Mouse (Mus musculus) mouse trophoblast stem cell (cell line): Measurements from ENCODE around the gene Stard10.

ENCODE experiments used
- in situ Hi-C, 2 experiments: fragments of 300-500 bp; cut with MseI, MboI; formaldehyde crosslinking; loops; 2 replicates in 1 of 2; 3 replicates in 1 of 2; pipeline ENCODE4 v1.15.1; 2025

Stard10 gene

DNA sequence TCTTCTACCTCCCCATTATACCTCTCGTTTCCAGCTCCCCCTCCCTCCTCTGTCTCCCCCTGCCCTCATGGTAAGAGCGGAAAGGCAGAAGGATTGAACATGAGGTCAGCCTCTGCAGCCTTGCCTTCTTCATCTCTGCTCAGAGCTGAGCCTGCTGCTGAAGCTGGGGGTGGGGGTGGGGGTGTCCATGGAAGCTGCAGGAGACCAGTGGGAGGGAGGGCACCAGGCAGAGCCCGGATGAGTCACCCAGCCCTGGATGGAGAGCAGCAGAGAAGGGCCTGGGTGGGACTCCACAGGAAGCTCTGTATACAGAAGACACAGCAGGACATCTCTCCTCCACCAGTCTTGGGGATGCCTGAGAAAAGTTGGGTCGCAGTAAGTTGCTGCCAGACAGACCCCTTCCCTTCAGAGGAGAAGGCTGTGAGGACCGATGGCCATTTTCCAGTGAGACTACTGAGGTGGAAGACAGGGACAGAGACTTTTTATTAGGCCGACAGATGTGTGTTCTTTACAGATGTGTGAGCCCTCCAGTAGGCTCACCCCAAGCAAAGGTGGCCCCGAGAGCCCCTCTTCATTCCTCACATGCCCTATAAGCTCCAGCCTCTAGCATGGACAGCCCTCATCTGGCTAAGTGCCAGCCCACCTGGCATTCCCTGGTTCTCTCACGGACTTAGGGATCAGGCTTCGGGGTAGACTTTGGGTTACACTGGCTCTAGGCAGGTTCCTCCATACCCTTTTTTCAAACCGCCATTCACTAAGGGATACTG, 13.4 kb downstream of the Stard10 start:
- in situ Hi-C loops: no loop called here

DNA sequence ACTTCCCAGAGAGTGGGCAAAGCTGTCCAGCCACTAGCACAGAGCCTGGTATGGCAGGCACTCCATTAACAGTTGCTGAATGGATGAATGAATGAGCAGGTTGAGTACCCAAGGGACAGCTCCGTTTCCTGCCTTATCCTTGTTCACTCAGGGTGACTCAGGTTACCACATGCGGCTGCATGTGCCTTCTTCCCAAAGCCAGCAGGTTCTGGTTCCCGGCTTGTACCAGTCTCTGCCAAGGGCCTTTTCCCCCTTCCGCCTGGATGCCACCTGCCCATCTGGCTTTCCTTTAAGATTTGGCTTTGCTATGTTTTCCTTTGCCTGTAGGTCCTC, 13.9 kb downstream of the Stard10 start:
- in situ Hi-C loops: no loop called here

- in situ Hi-C loops: no loop called here
Observed at GRCm38 (mm10) chr7:101332045-101332831, 15.4 kb downstream of the Stard10 start.

GRCm38 (mm10) chr7:101335228-101335627, 18.3 kb downstream of the Stard10 start:
- in situ Hi-C loops: no loop called here

DNA sequence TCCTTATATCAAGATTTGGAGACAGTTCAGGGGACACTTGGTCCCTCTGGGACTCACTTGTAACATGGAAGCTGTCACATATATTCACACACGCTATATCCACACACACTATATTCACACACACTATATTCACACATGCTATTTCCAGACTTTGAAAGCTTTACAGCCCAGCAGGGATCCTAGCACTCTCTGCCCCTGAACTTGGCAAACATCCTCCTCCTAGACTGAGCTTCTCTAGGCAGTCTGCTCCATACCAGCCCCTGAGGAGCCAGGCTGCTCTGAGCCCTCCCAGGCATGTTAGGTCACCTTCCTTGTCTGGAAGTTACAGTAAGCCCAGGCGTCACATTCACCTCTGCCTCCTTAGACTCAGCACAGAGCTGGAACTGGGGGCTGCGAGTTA, 19.8 kb downstream of the Stard10 start:
- in situ Hi-C loops: no loop called here

GRCm38 (mm10) chr7:101337401-101337800, 20.5 kb downstream of the Stard10 start:
- in situ Hi-C loops: no loop called here

- in situ Hi-C loops: no loop called here
Observed at GRCm38 (mm10) chr7:101341405-101341804, 24.5 kb downstream of the Stard10 start.

GRCm38 (mm10) chr7:101343135-101343534, 26.2 kb downstream of the Stard10 start:
- in situ Hi-C loops: no loop called here

DNA sequence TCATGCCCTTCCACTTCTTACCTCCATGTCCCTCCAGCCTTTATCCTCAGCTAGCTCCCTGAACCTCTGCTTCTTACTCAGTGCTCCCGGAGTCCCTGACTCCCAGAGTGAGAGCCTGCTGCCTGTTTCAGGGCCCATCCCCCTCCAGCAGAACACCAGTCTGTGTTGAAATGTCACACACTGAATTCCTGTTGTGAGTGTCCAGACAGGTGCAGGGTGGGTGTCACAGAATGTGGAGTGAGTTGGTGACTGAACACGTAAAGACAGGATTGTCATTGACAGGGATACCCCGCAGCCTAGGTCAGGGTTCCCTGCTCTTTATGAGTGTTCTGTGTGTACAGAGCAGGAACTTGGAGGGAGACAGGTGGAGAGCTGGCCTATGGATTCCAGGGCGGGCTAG, 28.0 kb downstream of the Stard10 start:
- in situ Hi-C loops: no loop called here

DNA sequence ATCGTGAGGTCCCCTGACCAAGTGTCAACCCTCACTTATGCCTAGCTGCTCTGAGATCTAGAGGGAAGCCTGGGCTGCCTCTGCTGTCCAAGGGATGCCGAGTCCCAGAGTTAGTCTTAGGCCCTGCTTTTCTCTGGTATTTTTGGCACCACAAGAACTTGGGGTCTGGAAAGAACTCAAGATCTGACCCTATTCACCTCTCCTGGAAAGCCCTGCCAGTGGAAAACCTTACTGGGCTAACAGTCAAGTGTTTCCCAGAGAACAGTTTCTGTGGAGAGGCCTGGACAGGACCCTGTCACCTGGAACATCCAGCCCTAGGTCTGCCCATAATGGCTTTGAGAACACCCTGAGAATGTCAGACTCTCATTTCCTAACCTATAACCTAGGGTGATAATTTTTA, 30.1 kb downstream of the Stard10 start:
- in situ Hi-C loops: no loop called here

GRCm38 (mm10) chr7:101347767-101348270, 30.9 kb downstream of the Stard10 start, which contains the start of gene Arap1:
TSS of gene Arap1 (plus strand) at chr7:101348067.
- in situ Hi-C loops: no loop called here

DNA sequence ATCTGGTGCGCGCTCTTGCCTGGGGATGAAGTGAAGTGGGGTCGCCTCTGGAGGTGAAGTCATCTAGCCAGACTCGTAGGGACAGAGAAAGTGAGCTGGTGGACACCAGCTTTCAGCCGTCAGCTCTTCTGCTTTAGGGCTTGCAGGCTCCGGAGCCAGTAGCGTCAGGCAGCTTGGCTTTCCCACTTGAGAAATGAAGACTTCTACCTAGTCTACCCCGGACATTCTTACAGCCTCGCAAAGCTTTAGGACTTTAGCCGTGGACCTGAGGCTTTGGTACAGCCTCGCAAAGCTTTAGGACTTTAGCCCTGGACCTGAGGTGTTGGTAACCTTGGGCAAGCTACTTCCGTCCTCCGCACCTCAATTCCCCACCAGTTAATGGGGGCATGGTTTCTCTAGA, 31.4 kb downstream of the Stard10 start:
- in situ Hi-C loops: no loop called here

GRCm38 (mm10) chr7:101349861-101350260, 33.0 kb downstream of the Stard10 start:
- in situ Hi-C loops: no loop called here

DNA sequence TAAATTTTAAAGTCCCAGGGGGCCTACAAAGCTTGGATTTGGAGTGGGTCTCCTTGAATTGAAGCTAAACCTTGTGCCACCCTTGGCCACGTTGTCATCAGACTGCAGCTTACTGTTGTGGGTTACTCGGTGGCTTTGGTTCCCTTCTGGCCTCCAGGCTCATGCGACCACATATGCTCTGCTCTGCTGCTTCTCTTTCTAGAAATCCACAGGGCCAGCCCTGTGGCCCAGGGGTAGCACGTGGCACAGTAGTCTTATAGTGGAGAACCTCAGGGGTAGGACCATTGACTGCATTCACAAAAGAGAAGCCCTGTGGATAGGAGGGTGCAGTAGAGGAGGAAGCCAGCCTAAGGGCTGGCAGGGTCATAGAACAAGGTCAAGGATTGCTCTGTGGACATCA, 35.5 kb downstream of the Stard10 start:
- in situ Hi-C loops: no loop called here

DNA sequence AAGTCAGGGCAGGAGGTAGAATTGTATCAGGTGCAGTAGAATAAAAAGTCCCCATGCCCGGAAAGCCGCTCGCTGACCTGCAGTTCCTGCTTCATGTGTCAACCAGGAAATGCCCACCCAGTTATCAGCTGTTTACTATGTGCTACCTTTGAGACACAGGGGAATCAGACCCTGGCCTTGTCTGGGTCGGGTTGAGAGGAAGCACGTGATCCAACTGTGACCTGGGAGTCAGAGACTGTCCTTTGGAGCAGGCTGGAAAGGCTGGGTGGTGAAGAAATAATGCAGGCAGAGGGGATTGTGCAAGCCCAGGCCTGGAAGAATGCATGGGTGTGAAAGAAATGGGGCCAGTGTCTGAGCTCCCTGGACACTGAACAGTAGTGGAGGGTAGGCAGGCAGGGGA, 37.5 kb downstream of the Stard10 start:
- in situ Hi-C loops: no loop called here

DNA sequence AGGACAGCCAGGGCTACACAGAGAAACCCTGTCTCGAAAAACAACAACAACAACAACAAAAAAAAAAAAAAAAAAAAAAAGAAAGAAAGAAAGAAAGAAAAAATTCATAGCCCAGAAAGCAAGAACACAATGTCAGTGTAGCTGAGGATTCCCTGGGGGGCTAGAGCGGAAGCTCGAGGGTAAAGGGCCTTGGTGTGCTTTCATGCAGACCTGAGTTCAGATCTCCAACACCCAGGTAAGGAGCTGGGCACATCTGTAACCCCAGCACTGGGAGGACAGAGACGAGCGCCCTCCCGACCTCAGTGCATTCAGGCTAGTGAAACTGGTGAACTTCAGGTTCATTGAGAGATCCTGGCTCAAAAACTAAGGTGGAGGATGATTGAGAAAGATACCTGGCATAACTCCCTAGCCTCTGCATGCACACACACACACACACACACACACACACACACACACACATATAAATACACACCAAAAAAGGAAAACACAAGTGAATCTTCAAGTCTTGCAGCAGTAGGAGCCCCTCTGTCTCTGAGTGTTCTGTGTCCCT, 38.7 kb downstream of the Stard10 start:
- in situ Hi-C loops: no loop called here

GRCm38 (mm10) chr7:101356868-101357267, 40.0 kb downstream of the Stard10 start:
- in situ Hi-C loops: no loop called here

DNA sequence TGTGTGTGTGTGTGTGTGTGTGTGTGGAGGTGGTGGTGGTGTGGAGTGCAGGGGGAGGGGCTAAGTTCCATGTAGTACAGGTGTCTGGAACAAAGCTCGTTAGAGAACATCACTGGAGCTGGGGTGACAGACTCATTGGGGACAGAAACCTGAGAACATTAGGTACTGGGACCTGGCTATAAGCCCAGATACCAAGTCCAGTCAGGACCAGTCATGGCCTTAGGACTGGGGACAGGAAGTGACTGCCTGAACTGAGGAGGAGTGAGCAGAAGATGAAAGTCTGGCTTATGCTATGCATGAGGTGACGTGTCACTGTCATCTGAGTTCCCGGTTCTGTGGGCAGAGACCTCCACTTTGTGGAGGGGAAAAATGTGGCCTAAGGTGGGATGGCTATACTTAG, 43.5 kb downstream of the Stard10 start:
- in situ Hi-C loops: no loop called here

DNA sequence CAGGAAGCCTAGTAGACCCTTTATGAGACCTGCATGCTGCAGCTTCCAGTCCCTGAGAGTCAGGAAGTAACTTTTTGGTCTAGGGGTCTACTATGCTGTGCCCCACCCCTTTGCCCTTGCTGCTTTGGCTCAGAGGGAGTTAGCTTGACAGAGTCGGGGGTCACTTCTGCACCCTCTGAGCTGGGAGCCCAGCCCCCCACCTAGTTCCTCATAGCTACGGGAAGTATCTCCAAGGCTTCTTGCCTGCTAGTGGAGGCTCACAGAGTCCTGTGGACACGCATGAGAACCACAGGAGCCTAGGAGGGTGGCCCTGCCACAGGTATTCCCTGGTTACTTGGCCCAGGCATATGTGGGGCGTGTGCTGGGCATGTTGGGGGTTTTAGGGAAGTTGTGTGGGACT, 44.1 kb downstream of the Stard10 start:
- in situ Hi-C loops: no loop called here

- in situ Hi-C loops: no loop called here
Observed at GRCm38 (mm10) chr7:101361767-101362166, 44.9 kb downstream of the Stard10 start.

DNA sequence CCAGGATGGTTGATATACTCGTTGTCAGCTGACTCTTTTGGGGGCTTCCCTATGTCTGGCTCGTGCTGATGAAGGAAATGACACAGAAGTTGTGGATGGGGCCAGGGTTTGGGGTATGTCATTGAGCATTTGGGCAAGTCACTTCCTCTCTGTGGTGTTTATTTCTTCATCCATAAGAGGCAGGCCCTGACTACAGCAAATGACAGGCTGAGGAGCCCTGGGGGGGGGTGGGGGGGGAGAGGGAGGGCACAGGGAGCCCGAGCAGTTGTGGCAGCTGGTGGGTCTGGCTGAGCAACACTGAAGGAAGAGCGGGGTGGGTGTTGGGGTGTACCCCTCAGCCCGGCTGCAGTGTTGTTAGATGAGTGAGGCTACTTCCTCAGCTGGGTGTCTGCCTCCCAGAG, 45.9 kb downstream of the Stard10 start:
- in situ Hi-C loops: no loop called here

- in situ Hi-C loops: no loop called here
Observed at GRCm38 (mm10) chr7:101363914-101364313, 47.0 kb downstream of the Stard10 start.
